Mouse (Mus musculus) lung, adult 2 months (tissue): ENCODE data around the gene Arnt2.

Source experiments
- CTCF ChIP-seq: fragments of 200-500 bp; IDR thresholded peaks from 2 replicates; pipeline ENCODE4 v1.5.1; 2011; ENCODE audit warnings: mild to moderate bottlenecking, low read length, control low read depth; ENCODE audit not compliant: insufficient read depth
- POLR2A ChIP-seq: fragments of 200-500 bp; IDR thresholded peaks from 2 replicates; pipeline ENCODE4 v1.6.1; 2011; ENCODE audit warnings: low read depth, mild to moderate bottlenecking, control low read depth, low read length, borderline replicate concordance; ENCODE audit errors: extremely low read depth

DNA sequence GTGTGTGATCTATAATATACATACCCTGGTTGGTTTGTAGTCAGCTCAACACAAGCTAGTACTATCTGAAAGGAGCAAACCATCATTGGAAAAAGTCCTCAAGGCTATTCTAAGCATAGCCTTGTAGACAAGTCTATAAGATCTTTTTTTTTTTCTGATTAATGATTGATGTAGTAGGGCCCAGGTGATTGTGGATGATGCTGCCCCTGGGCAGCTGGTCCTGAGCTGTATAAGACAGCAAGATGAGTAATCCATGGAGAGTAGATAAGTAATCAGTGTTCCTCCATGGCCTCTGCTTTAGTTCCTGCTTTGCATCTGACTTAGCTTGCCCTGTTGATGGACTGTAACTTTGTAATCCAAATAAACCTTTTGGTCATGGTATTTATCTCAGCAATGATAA, 11.8 kb upstream of the Arnt2 start:
- TF ChIP-seq CTCF (no peak), POLR2A (no peak)
